Mouse (Mus musculus): Measurements from ENCODE around the gene Olfr559. TPM values are rescaled to one million over a fixed set of nuclear protein-coding genes. Genes with fewer than 3 reads are reported as not detected.
A peak's percentile ranks its signal among the peaks of the same experiment; 100 is the strongest.

Gene Olfr559
- not detected for total RNA-seq (2021)
- long read RNA-seq, experiment 1, result 0 reads
- long read RNA-seq, experiment 2, result 0 reads

- no peak for DNase-seq
Observed at GRCm38 (mm10) chr7:102727391-102727790, at the start of gene Olfr559. Olfr559 (minus strand) TSS chr7:102727491.

GRCm38 (mm10) chr7:102770921-102771320 is 43.6 kb upstream of the Olfr559 start, which contains the start of gene Olfr561:
Olfr561 (plus strand) TSS chr7:102771221.
- DNase-seq, result no peak

GRCm38 (mm10) chr7:102759266-102759665 is 32.0 kb upstream of the Olfr559 start, which contains the start of the genes Olfr560 and Olfr78:
Olfr560 (minus strand) TSS chr7:102759366.
Olfr78 (minus strand) TSS chr7:102759471.
- no peak for DNase-seq

- DNase-seq, result peak in 1 of 2 experiments; percentile 30
Observed at GRCm38 (mm10) chr7:102752086-102752485, 24.8 kb upstream of the Olfr559 start.

GRCm38 (mm10) chr7:102737705-102738104 is 10.4 kb upstream of the Olfr559 start:
- peak in 1 of 2 experiments; percentile 4 for DNase-seq

- no peak for DNase-seq
Observed at GRCm38 (mm10) chr7:102733793-102734192, 6.5 kb upstream of the Olfr559 start.

GRCm38 (mm10) chr7:102718970-102719369 is 8.3 kb downstream of the Olfr559 start, which contains the start of gene Olfr33:
Olfr33 (minus strand) TSS chr7:102719070.
- DNase-seq, result no peak

GRCm38 (mm10) chr7:102701915-102702314 is 25.4 kb downstream of the Olfr559 start, which contains the start of gene Olfr558:
Olfr558 (plus strand) TSS chr7:102702215.
- no peak for DNase-seq

GRCm38 (mm10) chr7:102698461-102698860 is 28.8 kb downstream of the Olfr559 start:
- DNase-seq, result no peak

- DNase-seq, result peak; percentile 52 to 53
Observed at GRCm38 (mm10) chr7:102695358-102696125, 31.7 kb downstream of the Olfr559 start, which contains the start of gene Olfr557. Olfr557 (plus strand) TSS chr7:102695910.

- DNase-seq, result peak; percentile 90 to 95
Observed at GRCm38 (mm10) chr7:102686944-102687501, 40.3 kb downstream of the Olfr559 start, which contains the start of gene Trim68. Trim68 (minus strand) TSS chr7:102687327.

GRCm38 (mm10) chr7:102681916-102682315 is 45.4 kb downstream of the Olfr559 start:
- peak in 1 of 2 experiments; percentile 15 for DNase-seq

- no peak for DNase-seq
Observed at GRCm38 (mm10) chr7:102676225-102676624, 51.1 kb downstream of the Olfr559 start.

Other genes starting within 250 kb of the Olfr559 start
- gene Olfr543, start 245.8 kb downstream of the Olfr559 start, total RNA-seq (2021), result not detected
- not detected for gene Olfr544, start 239.2 kb downstream of the Olfr559 start, total RNA-seq (2021)
- not detected for gene Olfr545, start 227.9 kb downstream of the Olfr559 start, total RNA-seq (2021)
- not detected for gene Olfr547, start 192.7 kb downstream of the Olfr559 start, total RNA-seq (2021)
- gene Olfr548-ps1, start 186.6 kb downstream of the Olfr559 start, total RNA-seq (2021), result not detected
- gene Olfr549, start 177.6 kb downstream of the Olfr559 start, total RNA-seq (2021), result not detected
- gene Trim21, start 162.0 kb downstream of the Olfr559 start, total RNA-seq (2021), result 1 to 10 TPM; 5.3 TPM
- gene Olfr550, start 156.0 kb downstream of the Olfr559 start, total RNA-seq (2021), result under 1 TPM; 0.05 to 0.18 TPM
- gene Olfr551, start 135.6 kb downstream of the Olfr559 start, total RNA-seq (2021), result not detected
- gene Olfr552, start 129.7 kb downstream of the Olfr559 start, total RNA-seq (2021), result under 1 TPM; 0.10 to 0.23 TPM
- not detected for gene Olfr553, start 109.3 kb downstream of the Olfr559 start, total RNA-seq (2021)
- not detected for gene Olfr554, start 89.1 kb downstream of the Olfr559 start, total RNA-seq (2021)
- gene Olfr555, start 68.7 kb downstream of the Olfr559 start, total RNA-seq (2021), result not detected
- gene Olfr556, start 62.6 kb downstream of the Olfr559 start, total RNA-seq (2021), result not detected
- gene Trim68, start 40.2 kb downstream of the Olfr559 start, total RNA-seq (2021), result 1 to 10 TPM; 6.7 to 8.5 TPM
- gene Olfr557, start 31.6 kb downstream of the Olfr559 start, total RNA-seq (2021), result not detected
- gene Olfr558, start 25.3 kb downstream of the Olfr559 start, total RNA-seq (2021), result 1 to 10 TPM; 2.3 TPM
- not detected for gene Olfr33, start 8.4 kb downstream of the Olfr559 start, total RNA-seq (2021)
- not detected for gene Olfr560, start 31.9 kb upstream of the Olfr559 start, total RNA-seq (2021)
- under 1 TPM; 0.49 to 0.60 TPM for gene Olfr78, start 32.0 kb upstream of the Olfr559 start, total RNA-seq (2021)
- gene Olfr561, start 43.7 kb upstream of the Olfr559 start, total RNA-seq (2021), result not detected
- gene Olfr564, start 76.0 kb upstream of the Olfr559 start, total RNA-seq (2021), result not detected
- not detected for gene Olfr566, start 131.3 kb upstream of the Olfr559 start, total RNA-seq (2021)
- not detected for gene Olfr568, start 149.6 kb upstream of the Olfr559 start, total RNA-seq (2021)
- not detected for gene Olfr569, start 163.4 kb upstream of the Olfr559 start, total RNA-seq (2021)
- gene Olfr570, start 167.1 kb upstream of the Olfr559 start, total RNA-seq (2021), result not detected
- gene Olfr571, start 190.0 kb upstream of the Olfr559 start, total RNA-seq (2021), result not detected
- gene Olfr572, start 196.9 kb upstream of the Olfr559 start, total RNA-seq (2021), result not detected
- gene Olfr573-ps1, start 215.1 kb upstream of the Olfr559 start, total RNA-seq (2021), result not detected
- not detected for gene Olfr574, start 221.0 kb upstream of the Olfr559 start, total RNA-seq (2021)
- gene Olfr575, start 231.3 kb upstream of the Olfr559 start, total RNA-seq (2021), result not detected
- gene Olfr576, start 235.2 kb upstream of the Olfr559 start, total RNA-seq (2021), result not detected
- gene Olfr577, start 248.5 kb upstream of the Olfr559 start, total RNA-seq (2021), result not detected